Mouse (Mus musculus): ENCODE results near the gene Dlx4. TPM values are rescaled to one million over a fixed set of nuclear protein-coding genes. Genes with fewer than 3 reads are reported as not detected.

Gene Dlx4
- total RNA-seq (2021) = not detected

GRCm38 (mm10) chr11:95145851-95146403 lies at the start of gene Dlx4:
TSS of gene Dlx4 (minus strand) at chr11:95146263.
- peak in 1 of 2 experiments; percentile 39 for DNase-seq (ENCODE audit: extremely low spot score in 1 of 2, low spot score in 2 of 2)
- intact Hi-C loops (cut with DNase I) = no loop called here

DNA sequence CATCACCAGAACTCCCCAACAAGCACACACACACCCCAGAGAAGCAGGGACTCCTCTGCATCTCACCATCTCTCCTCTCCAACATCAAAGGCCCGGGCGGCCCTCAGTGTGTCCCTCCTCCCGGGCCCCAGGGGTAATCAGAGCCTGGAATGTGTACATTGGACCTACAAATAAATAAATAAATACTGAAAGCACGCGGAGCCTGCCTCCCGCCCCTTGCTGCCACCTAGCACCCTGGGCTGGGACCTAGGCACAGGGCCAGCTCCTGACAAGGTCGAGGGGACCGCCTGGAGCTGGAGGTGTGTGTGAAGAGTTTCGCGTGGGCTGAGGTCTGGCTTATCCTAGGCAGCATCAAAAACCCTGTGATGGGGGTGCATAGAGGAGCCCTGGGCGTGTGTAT lies 43.8 kb upstream of the Dlx4 start:
- intact Hi-C loops (cut with DNase I) = no loop called here

DNA sequence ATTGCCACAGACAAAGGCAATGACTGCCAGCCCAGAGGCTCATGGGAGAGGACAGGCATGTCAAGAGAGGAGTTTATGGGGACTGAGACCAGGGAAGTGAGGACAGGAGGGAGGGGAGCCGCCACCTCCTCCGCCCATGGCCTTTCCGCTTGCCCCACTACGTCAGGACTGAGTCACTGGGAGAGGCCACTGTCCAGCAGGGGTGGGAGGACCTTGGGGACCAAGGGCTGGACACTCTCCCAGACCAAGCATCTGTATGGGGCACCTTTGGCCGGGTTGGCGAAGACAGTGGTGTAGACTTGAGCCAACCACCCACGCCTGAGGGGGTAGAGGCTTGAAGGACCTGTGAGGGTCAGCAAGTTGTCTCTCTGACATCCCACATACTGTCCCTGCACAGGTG lies 40.8 kb upstream of the Dlx4 start:
- intact Hi-C loops (cut with DNase I) = no loop called here

More for the DNA sequence above, 43.8 kb upstream of the Dlx4 start:
- no peak for DNase-seq (ENCODE audit: extremely low spot score in 1 of 2, low spot score in 2 of 2)

DNA sequence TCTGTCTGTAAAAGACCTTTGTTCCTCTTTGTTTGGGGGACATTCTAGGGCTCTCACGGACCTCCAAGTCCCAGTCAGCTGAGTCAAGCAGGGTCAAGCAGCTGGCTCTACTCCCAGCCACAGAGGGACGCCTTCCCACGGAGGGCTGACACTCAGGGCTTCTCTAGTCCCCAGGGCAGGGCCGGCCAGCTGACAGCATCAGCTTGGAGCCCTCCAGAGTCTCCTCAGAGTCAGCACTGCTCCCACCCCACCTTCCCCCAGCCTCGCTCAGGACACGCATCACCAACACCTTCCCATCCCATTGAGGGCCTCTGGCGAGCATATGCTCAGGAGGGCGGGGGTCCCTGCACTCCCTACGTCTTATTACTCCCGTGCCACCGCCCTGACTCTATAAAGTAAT lies 39.6 kb upstream of the Dlx4 start:
- intact Hi-C loops (cut with DNase I) = no loop called here
- DNase-seq (ENCODE audit: extremely low spot score in 1 of 2, low spot score in 2 of 2) = peak in 1 of 2 experiments; percentile 55

More for the DNA sequence above, 40.8 kb upstream of the Dlx4 start:
- DNase-seq (ENCODE audit: extremely low spot score in 1 of 2, low spot score in 2 of 2) = no peak

DNA sequence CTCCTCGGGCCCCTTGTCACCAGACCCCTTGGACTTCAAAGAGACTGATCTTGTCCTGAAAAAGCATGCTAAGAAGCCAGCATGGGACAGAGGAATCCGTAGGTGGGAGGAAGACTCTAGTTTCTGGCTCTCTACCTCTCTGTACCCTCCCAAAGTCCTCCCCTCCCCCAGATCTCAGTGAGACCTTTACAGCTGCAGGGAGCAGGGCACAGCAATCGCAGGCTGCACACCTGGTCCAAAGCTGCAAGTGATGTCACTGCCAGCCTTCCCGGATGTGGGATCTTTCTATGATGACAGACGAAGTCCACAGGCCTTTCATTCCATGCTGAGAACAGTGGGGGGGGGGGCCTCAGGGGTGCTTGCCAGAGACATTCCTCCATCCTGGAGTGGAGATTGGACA lies 38.5 kb upstream of the Dlx4 start:
- intact Hi-C loops (cut with DNase I) = no loop called here

GRCm38 (mm10) chr11:95179311-95179710 lies 33.2 kb upstream of the Dlx4 start:
- intact Hi-C loops (cut with DNase I) = no loop called here
- no peak for DNase-seq (ENCODE audit: extremely low spot score in 1 of 2, low spot score in 2 of 2)

More for the DNA sequence above, 38.5 kb upstream of the Dlx4 start:
- no peak for DNase-seq (ENCODE audit: extremely low spot score in 1 of 2, low spot score in 2 of 2)

GRCm38 (mm10) chr11:95165857-95166256 lies 19.8 kb upstream of the Dlx4 start:
- intact Hi-C loops (cut with DNase I) = no loop called here
- no peak for DNase-seq (ENCODE audit: extremely low spot score in 1 of 2, low spot score in 2 of 2)

DNA sequence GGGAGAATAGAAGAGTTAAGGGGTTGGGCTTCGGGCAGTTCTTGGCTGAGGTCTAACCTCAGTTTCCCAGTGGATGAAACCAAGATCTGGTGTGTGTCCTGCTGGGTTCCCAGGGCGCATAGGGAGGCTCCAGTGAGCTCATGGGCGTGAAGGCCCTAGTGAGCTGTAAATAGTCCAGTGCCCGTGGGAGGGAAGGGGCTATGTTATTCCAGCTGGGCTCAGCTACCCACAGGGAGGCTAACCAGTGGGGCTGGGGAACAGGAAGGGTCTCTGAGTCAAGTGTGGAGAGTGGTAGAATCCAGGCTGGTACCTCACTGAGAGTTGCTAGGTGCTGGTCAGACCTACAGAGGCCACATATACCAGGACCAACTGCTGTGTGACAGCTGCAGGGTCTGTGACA lies 15.6 kb upstream of the Dlx4 start:
- no peak for DNase-seq (ENCODE audit: extremely low spot score in 1 of 2, low spot score in 2 of 2)
- intact Hi-C loops (cut with DNase I) = no loop called here

DNA sequence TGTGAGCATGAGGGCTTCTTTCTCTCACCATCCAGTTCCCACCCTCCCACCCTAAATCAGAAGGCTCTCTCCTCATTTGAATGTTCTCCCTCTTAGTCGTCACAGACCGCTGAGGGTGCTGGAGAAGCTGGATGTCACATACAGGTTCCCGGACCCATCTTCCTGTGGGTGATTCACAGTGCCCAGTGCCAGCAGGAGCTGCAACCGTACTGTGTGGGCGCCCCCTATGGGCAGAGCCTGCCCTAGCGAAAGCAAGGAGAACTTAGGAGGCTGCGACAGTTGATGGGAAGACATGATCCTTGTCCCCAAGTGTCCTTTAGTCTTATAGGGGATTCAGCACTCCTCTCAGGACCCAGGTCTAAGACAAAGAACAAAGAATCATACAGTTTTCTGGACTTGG lies 14.6 kb upstream of the Dlx4 start:
- intact Hi-C loops (cut with DNase I) = no loop called here

GRCm38 (mm10) chr11:95159763-95160371 lies 13.8 kb upstream of the Dlx4 start:
- DNase-seq (ENCODE audit: extremely low spot score in 1 of 2, low spot score in 2 of 2) = no peak
- intact Hi-C loops (cut with DNase I) = no loop called here

More for the DNA sequence above, 14.6 kb upstream of the Dlx4 start:
- no peak for DNase-seq (ENCODE audit: extremely low spot score in 1 of 2, low spot score in 2 of 2)

- intact Hi-C loops (cut with DNase I) = no loop called here
- no peak for DNase-seq (ENCODE audit: extremely low spot score in 1 of 2, low spot score in 2 of 2)
Observed at GRCm38 (mm10) chr11:95157872-95158271, 11.8 kb upstream of the Dlx4 start.

GRCm38 (mm10) chr11:95157356-95157755 lies 11.3 kb upstream of the Dlx4 start:
- intact Hi-C loops (cut with DNase I) = no loop called here
- DNase-seq (ENCODE audit: extremely low spot score in 1 of 2, low spot score in 2 of 2) = no peak

GRCm38 (mm10) chr11:95155511-95155910 lies 9.4 kb upstream of the Dlx4 start:
- no peak for DNase-seq (ENCODE audit: extremely low spot score in 1 of 2, low spot score in 2 of 2)
- intact Hi-C loops (cut with DNase I) = no loop called here

- intact Hi-C loops (cut with DNase I) = no loop called here
Observed at GRCm38 (mm10) chr11:95153681-95154080, 7.6 kb upstream of the Dlx4 start.

DNA sequence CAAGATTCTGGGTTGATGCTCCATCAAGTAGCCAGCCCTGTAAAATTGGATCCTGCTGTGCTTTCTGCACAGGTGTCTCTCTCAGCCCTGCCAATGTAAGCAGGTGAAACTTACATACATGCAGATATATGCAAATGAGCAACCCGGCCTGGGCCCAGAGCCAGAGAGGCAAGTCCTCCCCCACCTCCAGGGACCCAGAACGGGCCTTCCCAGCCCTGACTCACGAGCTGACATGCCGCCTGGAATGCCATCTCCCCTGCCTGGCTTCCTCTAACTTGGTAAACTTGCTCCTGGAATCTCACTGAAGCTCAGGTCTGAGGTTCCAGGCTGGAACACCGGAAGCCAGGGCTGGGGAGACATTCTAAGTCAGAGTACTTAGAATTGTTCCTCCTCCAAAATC lies 7.1 kb upstream of the Dlx4 start:
- intact Hi-C loops (cut with DNase I) = no loop called here
- no peak for DNase-seq (ENCODE audit: extremely low spot score in 1 of 2, low spot score in 2 of 2)

More at GRCm38 (mm10) chr11:95153681-95154080, 7.6 kb upstream of the Dlx4 start:
- no peak for DNase-seq (ENCODE audit: extremely low spot score in 1 of 2, low spot score in 2 of 2)

DNA sequence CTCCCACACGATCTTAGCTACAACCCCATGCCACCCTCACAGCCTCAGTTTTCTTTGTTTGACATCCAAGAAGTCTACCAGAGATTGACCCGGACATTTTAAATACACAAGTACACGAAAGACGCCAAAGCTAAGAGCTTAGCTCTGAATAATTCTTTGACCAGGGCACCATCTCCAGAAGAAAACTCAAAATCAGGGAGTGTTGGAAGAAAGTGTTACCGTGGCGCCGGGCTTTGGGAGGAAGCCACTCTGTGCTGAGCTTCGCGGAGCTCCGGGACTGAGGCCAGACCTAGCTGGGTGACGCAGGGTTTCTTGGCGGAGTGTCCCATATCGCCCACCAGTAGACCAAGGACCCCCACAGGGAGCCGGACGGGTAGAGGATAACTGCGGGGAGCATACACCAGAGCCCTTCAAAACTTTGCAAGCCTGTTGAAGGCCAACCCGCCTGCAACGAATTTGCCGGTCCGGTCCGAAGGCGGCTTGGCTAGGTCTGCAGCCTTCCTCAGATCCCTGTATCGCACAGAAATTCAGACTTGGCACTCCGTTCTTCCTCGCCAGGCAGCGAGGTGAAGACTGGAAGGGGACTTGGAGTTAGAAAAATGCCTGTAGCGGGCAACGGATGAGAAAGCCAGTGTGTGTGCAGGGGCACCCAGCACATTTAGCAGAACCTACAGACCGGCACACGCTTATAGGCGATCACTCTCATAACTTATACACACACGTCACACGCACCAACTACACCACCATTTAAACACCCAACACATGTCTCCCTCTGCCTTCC lies 4.4 kb upstream of the Dlx4 start:
- DNase-seq (ENCODE audit: extremely low spot score in 1 of 2, low spot score in 2 of 2) = peak; percentile 7 to 38
- intact Hi-C loops (cut with DNase I) = no loop called here

GRCm38 (mm10) chr11:95149462-95150268 lies 3.6 kb upstream of the Dlx4 start:
- DNase-seq (ENCODE audit: extremely low spot score in 1 of 2, low spot score in 2 of 2) = no peak
- intact Hi-C loops (cut with DNase I) = no loop called here

GRCm38 (mm10) chr11:95148754-95149153 lies 2.7 kb upstream of the Dlx4 start:
- intact Hi-C loops (cut with DNase I) = no loop called here
- DNase-seq (ENCODE audit: extremely low spot score in 1 of 2, low spot score in 2 of 2) = no peak

DNA sequence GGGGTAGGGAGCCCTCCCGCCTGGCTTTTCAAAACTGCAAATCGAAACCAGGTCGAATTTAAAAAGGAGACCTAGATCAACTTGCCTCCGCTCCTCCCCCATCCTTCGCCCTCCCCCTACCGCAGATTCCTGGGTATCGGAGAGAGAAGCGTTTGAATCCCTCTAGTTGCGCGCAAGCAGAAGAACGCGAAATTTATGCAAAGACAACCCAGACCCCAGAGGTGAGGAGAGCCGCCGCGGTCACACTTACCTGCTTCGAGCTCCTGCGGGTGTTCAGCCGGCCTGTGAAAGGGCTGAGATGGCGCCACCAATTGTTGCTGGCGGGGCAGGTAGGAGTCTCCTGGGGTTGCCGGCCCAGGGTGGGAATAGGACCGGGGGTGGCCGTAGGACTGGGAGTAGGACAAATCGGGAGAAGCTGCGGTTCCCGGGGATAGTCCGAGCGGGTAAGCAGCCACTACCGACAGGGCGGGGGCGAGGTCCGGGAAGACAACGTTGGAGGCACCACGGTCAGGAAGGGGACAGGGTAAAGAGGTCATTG lies 1.0 kb downstream of the Dlx4 start:
- DNase-seq (ENCODE audit: extremely low spot score in 1 of 2, low spot score in 2 of 2) = no peak
- intact Hi-C loops (cut with DNase I) = no loop called here
